In genomic region chr5:5688228-5688627, GRCm38 (mm10) we compare ENCODE assay signal across 29 mouse cellular contexts. TPM values are rescaled to one million over a fixed set of nuclear protein-coding genes. Genes with fewer than 3 reads are reported as not detected.
DNase-seq lines count a peak whose midpoint lies in the region; ATAC-seq and TF ChIP-seq lines count a peak whose summit lies in the region.
"Had no signal": no experiment of that assay in that cellular context is flagged by ENCODE, and none has a peak within 500 bp of the region (broad histone marks: within the 10 kb centered on the region; RNA-seq: fewer than 3 reads in every experiment).

No protein-coding gene starts in this region.

- ATAC-seq in intestine, embryonic 16.5 days: 0 out of 2 replicates have a peak, but pooled peaks have one; percentile 27
- no peak for ATAC-seq in intestine, embryonic 15.5 days
- ATAC-seq in kidney, embryonic 16.5 days (ENCODE audit: low FRiP score, low TSS enrichment): no peak
- ATAC-seq: forebrain, embryonic 15.5 days; inflammation-experienced regulatory T-cells, adult 6 months; liver, embryonic 12.5 days; midbrain, embryonic 15.5 days had no signal

- WGBS in intestine, embryonic 16.5 days: 39% methylated on average over 6 of the region's 6 CpGs
- 36% methylated on average over 6 of the region's 6 CpGs for WGBS in intestine, embryonic 15.5 days
- WGBS in kidney, embryonic 16.5 days: 47% methylated on average over 6 of the region's 6 CpGs

- no peak for TF ChIP-seq POLR2A in myocyte (IDR thresholded peaks at IDR 0.05; ENCODE audit: insufficient read length, low read depth)

- peaks cover 4% of the 10 kb centered on the region; the same call in 1 of the 2 replicates for H3K4me1 ChIP-seq in intestine, embryonic 16.5 days (ENCODE audit: control insufficient read depth, insufficient read depth, low read length)
- 0 out of 2 replicates have a peak, but pooled peaks cover 2% of the 10 kb centered on the region for H3K4me1 ChIP-seq in intestine, embryonic 15.5 days (replicated peaks)
- H3K4me1 ChIP-seq in ES-E14 (ENCODE audit: control insufficient read depth in 2 of 2, insufficient read depth in 2 of 2, low read length in 2 of 2, poor library complexity in 1 of 2): peaks cover 7 to 18% of the 10 kb centered on the region in 2 experiments; a peak in 3 of 4 replicates
- H3K4me1 ChIP-seq in kidney, embryonic 16.5 days (ENCODE audit: insufficient read depth, low read length): peaks cover 20% of the 10 kb centered on the region
- H3K4me1 ChIP-seq: liver, embryonic 12.5 days; stomach, embryonic 15.5 days had no signal

- no peak overlapping the region for H3K9ac ChIP-seq in intestine, embryonic 16.5 days (ENCODE audit: low read depth, low read length)
- H3K9ac ChIP-seq in intestine, embryonic 15.5 days: no peak overlapping the region
- no peak overlapping the region for H3K9ac ChIP-seq in ES-E14 (ENCODE audit: insufficient read depth, low read depth, low read length, poor library complexity, severe bottlenecking)
- H3K9ac ChIP-seq in kidney, embryonic 16.5 days (replicated peaks; ENCODE audit: low read length): no peak overlapping the region
- H3K9ac ChIP-seq: forebrain, embryonic 15.5 days; hindbrain, embryonic 15.5 days; kidney, embryonic 15.5 days; liver, embryonic 12.5 days; liver, postnatal 0 days; midbrain, embryonic 15.5 days; stomach, embryonic 15.5 days had no signal

- H3K9me3 ChIP-seq in intestine, embryonic 16.5 days (ENCODE audit: control insufficient read depth, low read length): no peaks in the 10 kb centered on the region
- H3K9me3 ChIP-seq in intestine, embryonic 15.5 days: no peaks in the 10 kb centered on the region
- no peaks in the 10 kb centered on the region for H3K9me3 ChIP-seq in ES-E14 (ENCODE audit: control insufficient read depth, insufficient read depth, low read depth, low read length)
- no peaks in the 10 kb centered on the region for H3K9me3 ChIP-seq in kidney, embryonic 16.5 days (ENCODE audit: low read length)
- H3K9me3 ChIP-seq: forebrain, embryonic 10.5 days; forebrain, embryonic 15.5 days; G1E; hindbrain, embryonic 15.5 days; kidney, embryonic 15.5 days; liver, embryonic 12.5 days; midbrain, embryonic 15.5 days; stomach, embryonic 15.5 days had no signal

- H3K4me3 ChIP-seq in intestine, embryonic 16.5 days (ENCODE audit: low read length): no peak overlapping the region
- H3K4me3 ChIP-seq in intestine, embryonic 15.5 days (replicated peaks): no peak overlapping the region
- H3K4me3 ChIP-seq in ES-E14 (ENCODE audit: insufficient read depth in 1 of 2, low read depth in 1 of 2, low read length in 2 of 2, poor library complexity in 1 of 2, severe bottlenecking in 1 of 2) (no peak overlapping the region), myocyte (no peak overlapping the region)
- H3K4me3 ChIP-seq in kidney, embryonic 16.5 days (ENCODE audit: low read length): no peak overlapping the region
- H3K4me3 ChIP-seq: forebrain, embryonic 10.5 days; forebrain, embryonic 15.5 days; hindbrain, embryonic 15.5 days; kidney, embryonic 15.5 days; liver, embryonic 12.5 days; midbrain, embryonic 15.5 days; stomach, embryonic 15.5 days had no signal

- no peaks in the 10 kb centered on the region for H3K27me3 ChIP-seq in intestine, embryonic 16.5 days (replicated peaks; ENCODE audit: control insufficient read depth, insufficient read depth, low read length)
- H3K27me3 ChIP-seq in intestine, embryonic 15.5 days (replicated peaks): no peaks in the 10 kb centered on the region
- no peaks in the 10 kb centered on the region for H3K27me3 ChIP-seq in myocyte (ENCODE audit: control insufficient read depth, insufficient read depth, insufficient read length)
- H3K27me3 ChIP-seq in kidney, embryonic 16.5 days (ENCODE audit: insufficient read depth, low read length): no peaks in the 10 kb centered on the region
- H3K27me3 ChIP-seq: forebrain, embryonic 15.5 days; hindbrain, embryonic 15.5 days; kidney, embryonic 15.5 days; midbrain, embryonic 15.5 days; stomach, embryonic 15.5 days had no signal

- no peaks in the 10 kb centered on the region for H3K36me3 ChIP-seq in intestine, embryonic 16.5 days (ENCODE audit: control insufficient read depth, insufficient read depth, low read length)
- H3K36me3 ChIP-seq in intestine, embryonic 15.5 days: no peaks in the 10 kb centered on the region
- no peaks in the 10 kb centered on the region for H3K36me3 ChIP-seq in ES-E14 (ENCODE audit: control insufficient read depth, insufficient read depth, low read length, poor library complexity, severe bottlenecking)
- H3K36me3 ChIP-seq in myocyte (ENCODE audit: control insufficient read depth, insufficient read depth): no peaks in the 10 kb centered on the region
- H3K36me3 ChIP-seq in kidney, embryonic 16.5 days (ENCODE audit: insufficient read depth, low read length): no peaks in the 10 kb centered on the region
- H3K36me3 ChIP-seq: forebrain, embryonic 10.5 days; forebrain, embryonic 15.5 days; G1E; hindbrain, embryonic 15.5 days; kidney, embryonic 15.5 days; liver, embryonic 12.5 days; midbrain, embryonic 15.5 days; stomach, embryonic 15.5 days had no signal

- H3K27ac ChIP-seq in intestine, embryonic 16.5 days (ENCODE audit: low read length): no peak overlapping the region
- H3K27ac ChIP-seq in intestine, embryonic 15.5 days: no peak overlapping the region
- H3K27ac ChIP-seq in ES-E14 (ENCODE audit: insufficient read depth, low read depth, low read length, poor library complexity, severe bottlenecking): peak overlapping the region; percentile 19; the same call in 1 of the 2 replicates
- H3K27ac ChIP-seq in kidney, embryonic 16.5 days (ENCODE audit: low read length): no peak overlapping the region
- H3K27ac ChIP-seq: forebrain, embryonic 10.5 days; forebrain, embryonic 15.5 days; hindbrain, embryonic 15.5 days; kidney, embryonic 15.5 days; liver, embryonic 12.5 days; midbrain, embryonic 15.5 days; stomach, embryonic 15.5 days had no signal

- no peak overlapping the region for H3K4me2 ChIP-seq in intestine, embryonic 16.5 days (ENCODE audit: low read depth, low read length)
- no peak overlapping the region for H3K4me2 ChIP-seq in intestine, embryonic 15.5 days (replicated peaks)
- peak overlapping the region; percentile 62 for H3K4me2 ChIP-seq in myocyte (ENCODE audit: low read depth)
- H3K4me2 ChIP-seq in kidney, embryonic 16.5 days (replicated peaks; ENCODE audit: low read depth, low read length): no peak overlapping the region
- H3K4me2 ChIP-seq: forebrain, embryonic 15.5 days; heart, embryonic 11.5 days; hindbrain, embryonic 15.5 days; kidney, embryonic 15.5 days; liver, embryonic 12.5 days; midbrain, embryonic 15.5 days; stomach, embryonic 15.5 days had no signal

- H3K79me2 ChIP-seq in myocyte (ENCODE audit: control insufficient read depth, insufficient read depth): peaks cover 43% of the 10 kb centered on the region

- H3ac ChIP-seq in myocyte (ENCODE audit: control insufficient read depth, insufficient read length): no peak overlapping the region

- DNase-seq in 3T3-L1 (ENCODE audit: low read depth, low spot score) (peak; percentile 73), ES-E14 (ENCODE audit: low read depth, low spot score) (no peak)
- no peak for DNase-seq in gastrocnemius, adult 8-10 months (ENCODE audit: low spot score in 2 of 2)
- DNase-seq: cerebellum, adult 8-10 months; cerebellum, postnatal 25 days; gastrocnemius, postnatal 36 days; heart, adult 18-20 months; kidney, postnatal 4 days; left cerebral cortex, postnatal 4 days; liver, postnatal 0 days; lung, postnatal 10 days; right cerebral cortex, postnatal 25 days; thymus, postnatal 14 days had no signal

- in situ Hi-C loops in ES-E14 (cut with MboI; ENCODE audit: low sequenced_read_pairs in 2 of 2, unreplicated experiment in 2 of 2): no loop called here

TF ChIP-seq in ES-E14, 5 proteins besides CTCF, POLR2A, EP300 and RAD21:
- TF ChIP-seq MAFK (IDR thresholded peaks at IDR 0.05; ENCODE audit: insufficient read depth, low read depth, low read length) (no peak), ZNF384 (IDR thresholded peaks at IDR 0.05; ENCODE audit: low read depth, low read length) (no peak), ZC3H11A (IDR thresholded peaks at IDR 0.05; ENCODE audit: borderline replicate concordance, low read depth, low read length) (no peak), HCFC1 (IDR thresholded peaks at IDR 0.05; ENCODE audit: borderline replicate concordance, insufficient read depth, low read length) (no peak), CHD2 (IDR thresholded peaks at IDR 0.05; ENCODE audit: low read depth, low read length) (no peak)

TF ChIP-seq in myocyte, 11 proteins besides CTCF, POLR2A, EP300 and RAD21:
- TF ChIP-seq MAX (IDR thresholded peaks at IDR 0.05; ENCODE audit: low read depth): no peak
- TF ChIP-seq CEBPB (IDR thresholded peaks at IDR 0.05; ENCODE audit: insufficient read depth, poor library complexity, severe bottlenecking): peak; percentile 61

RNA-seq across cellular contexts. Expression of gene Steap2, which starts 6.2 kb away (rescaled TPM):
- 9.1 and 9.2 TPM in 2 replicates for polyA plus RNA-seq in intestine, embryonic 16.5 days (2015; fragmentation: Nextera tagmentation; extraction: Ambion mirVana)
- 7.8 and 9.5 TPM in 2 replicates for polyA plus RNA-seq in intestine, embryonic 15.5 days (2015; fragmentation: Nextera tagmentation; extraction: Ambion mirVana)
- 26.4 and 33.2 TPM in 2 replicates for total RNA-seq in ES-E14 (2012; rRNA removed)
- polyA plus RNA-seq in myocyte (2012; fragmentation: generic; extraction: Trizol): 15.5 TPM
- total RNA-seq in gastrocnemius, adult 8-10 months (2022): under 1 TPM; 0.27 to 0.41 (median 0.37) TPM
- 25.8 and 29.1 TPM in 2 replicates for polyA plus RNA-seq in kidney, embryonic 16.5 days (2015; fragmentation: Nextera tagmentation; extraction: Ambion mirVana)
- total RNA-seq: hematopoietic stem cell, adult 5-6 weeks; neutrophil, adult 5-6 weeks had no signal
- polyA plus RNA-seq: G1E had no signal

RNA-seq across cellular contexts. Expression of gene Cfap69, which starts 24.2 kb away (rescaled TPM):
- polyA plus RNA-seq in intestine, embryonic 16.5 days (2015; fragmentation: Nextera tagmentation; extraction: Ambion mirVana): 0.94 and 1.0 TPM in 2 replicates
- polyA plus RNA-seq in intestine, embryonic 15.5 days (2015; fragmentation: Nextera tagmentation; extraction: Ambion mirVana): 1.3 and 1.5 TPM in 2 replicates
- 4.3 and 4.6 TPM in 2 replicates for total RNA-seq in ES-E14 (2012; rRNA removed)
- polyA plus RNA-seq in myocyte (2012; fragmentation: generic; extraction: Trizol): 2.3 TPM
- total RNA-seq in gastrocnemius, adult 8-10 months (2022): under 1 TPM in 1 of 4 experiments, not detected in 3; 0.41 TPM
- polyA plus RNA-seq in kidney, embryonic 16.5 days (2015; fragmentation: Nextera tagmentation; extraction: Ambion mirVana): 2.8 and 4.2 TPM in 2 replicates
- total RNA-seq: hematopoietic stem cell, adult 5-6 weeks; neutrophil, adult 5-6 weeks had no signal
- polyA plus RNA-seq: G1E; inflammation-experienced regulatory T-cells, adult 6 months had no signal
